Mouse (Mus musculus) ES-E14 (cell line): Measurements from ENCODE around the gene Eef1a2. TPM values are rescaled to one million over a fixed set of nuclear protein-coding genes. Genes with fewer than 3 reads are reported as not detected.

ENCODE experiments used
- DNase-seq: peaks from one replicate; pipeline ENCODE4 v3.0.0-alpha.2; 2013; ENCODE audit warnings: low read depth, low spot score
- H3K27ac ChIP-seq: 2 replicates; pipeline ENCODE4 v1.5.1; 2012; ENCODE audit warnings: low read depth, mild to moderate bottlenecking, low read length, moderate library complexity, mixed read lengths; ENCODE audit not compliant: poor library complexity, insufficient read depth, severe bottlenecking
- H3K36me3 ChIP-seq: 2 replicates; pipeline ENCODE4 v1.6.1; 2012; ENCODE audit warnings: mild to moderate bottlenecking, low read length, moderate library complexity, mixed read lengths; ENCODE audit not compliant: control insufficient read depth, poor library complexity, insufficient read depth, severe bottlenecking
- H3K4me1 ChIP-seq, 2 experiments: fragments of 150-350 bp in 1 of 2; sonication (generic) in 1 of 2; 2 replicates each; pipeline ENCODE4 v1.6.1; 2012; ENCODE audit warnings: low read length in 2 of 2, mild to moderate bottlenecking in 1 of 2, mixed read lengths in 1 of 2; ENCODE audit not compliant: control insufficient read depth in 2 of 2, insufficient read depth in 2 of 2, poor library complexity in 1 of 2
- H3K4me3 ChIP-seq, 2 experiments: fragments of 150-350 bp in 1 of 2; sonication (generic) in 1 of 2; 2 replicates each; pipeline ENCODE4 v1.5.1; 2012; ENCODE audit warnings: low read length in 2 of 2, low read depth in 1 of 2, mild to moderate bottlenecking in 1 of 2, mixed read lengths in 1 of 2; ENCODE audit not compliant: insufficient read depth in 1 of 2, poor library complexity in 1 of 2, severe bottlenecking in 1 of 2
- H3K9ac ChIP-seq: 2 replicates; pipeline ENCODE4 v1.6.1; 2012; ENCODE audit warnings: low read depth, mild to moderate bottlenecking, low read length, mixed read lengths; ENCODE audit not compliant: poor library complexity, insufficient read depth, severe bottlenecking
- H3K9me3 ChIP-seq: fragments of 150-350 bp; sonication (generic); 2 replicates; pipeline ENCODE4 v1.6.1; 2012; ENCODE audit warnings: low read depth, mild to moderate bottlenecking, low read length; ENCODE audit not compliant: control insufficient read depth, insufficient read depth
- CHD2 ChIP-seq: IDR thresholded peaks from 2 replicates; pipeline ENCODE4 v1.6.1; 2014; ENCODE audit warnings: mild to moderate bottlenecking, low read depth, low read length, inconsistent platforms
- HCFC1 ChIP-seq: IDR thresholded peaks from 2 replicates; pipeline ENCODE4 v1.6.1; 2012; ENCODE audit warnings: low read length, inconsistent platforms, borderline replicate concordance; ENCODE audit not compliant: insufficient read depth
- MAFK ChIP-seq: IDR thresholded peaks from 2 replicates; pipeline ENCODE4 v1.6.1; 2014; ENCODE audit warnings: mild to moderate bottlenecking, low read depth, low read length, inconsistent platforms; ENCODE audit not compliant: insufficient read depth
- ZC3H11A ChIP-seq: IDR thresholded peaks from 2 replicates; pipeline ENCODE4 v1.6.1; 2012; ENCODE audit warnings: low read depth, mild to moderate bottlenecking, inconsistent platforms, low read length, borderline replicate concordance
- ZNF384 ChIP-seq: IDR thresholded peaks from 2 replicates; pipeline ENCODE4 v1.6.1; 2012; ENCODE audit warnings: low read depth, low read length, inconsistent platforms
- in situ Hi-C, 2 experiments: fragments of 600-800 bp; cut with MboI; formaldehyde crosslinking; loops; one replicate each; pipeline ENCODE4 v1.15.1; 2025; ENCODE audit warnings: low sequenced_read_pairs in 2 of 2, inconsistent platforms in 1 of 2; ENCODE audit not compliant: unreplicated experiment in 2 of 2
- total RNA-seq: library from RNA; depleted of rRNA; stranded (reverse); fragments of 300-350 nt; gene quantifications from 2 replicates; pipeline ENCODE4 v1.2.3, GENCODE M21; 2012; rRNA removed

The Eef1a2 gene
- total RNA-seq, 1 experiment, result 0.76 TPM

GRCm38 (mm10) chr2:181102161-181102560 lies 54.7 kb downstream of the Eef1a2 start:
- no peak overlapping the region for H3K27ac ChIP-seq
- no peak for DNase-seq
- H3K4me1 ChIP-seq, result peaks cover 0 to 3% of the 10 kb centered on the region in 2 experiments; a peak in 1 of 4 replicates
- H3K9me3 ChIP-seq, result no peaks in the 10 kb centered on the region
- in situ Hi-C loops, result no loop called here
- H3K9ac ChIP-seq, result no peak overlapping the region
- H3K36me3 ChIP-seq, result no peaks in the 10 kb centered on the region
- no peak overlapping the region for H3K4me3 ChIP-seq
- TF ChIP-seq ZNF384, result no peak
- TF ChIP-seq HCFC1, result no peak
- TF ChIP-seq MAFK, result no peak
- no peak for TF ChIP-seq CHD2

GRCm38 (mm10) chr2:181101626-181102025 lies 55.2 kb downstream of the Eef1a2 start:
- in situ Hi-C loops, result no loop called here
- no peak overlapping the region for H3K4me3 ChIP-seq
- no peaks in the 10 kb centered on the region for H3K36me3 ChIP-seq
- TF ChIP-seq ZC3H11A, result no peak
- no peak for TF ChIP-seq CHD2
- TF ChIP-seq HCFC1, result no peak
- TF ChIP-seq ZNF384, result no peak
- no peak for TF ChIP-seq MAFK
- no peak overlapping the region for H3K9ac ChIP-seq
- no peak overlapping the region for H3K27ac ChIP-seq
- peaks cover 0 to 3% of the 10 kb centered on the region in 2 experiments; a peak in 1 of 4 replicates for H3K4me1 ChIP-seq
- no peak for DNase-seq
- no peaks in the 10 kb centered on the region for H3K9me3 ChIP-seq

GRCm38 (mm10) chr2:181100087-181100486 lies 56.7 kb downstream of the Eef1a2 start:
- H3K4me1 ChIP-seq, result peaks cover 0 to 3% of the 10 kb centered on the region in 2 experiments; a peak in 1 of 4 replicates
- H3K4me3 ChIP-seq, result no peak overlapping the region
- in situ Hi-C loops, result no loop called here
- no peak for TF ChIP-seq ZNF384
- no peak for TF ChIP-seq HCFC1
- no peak for TF ChIP-seq CHD2
- no peaks in the 10 kb centered on the region for H3K9me3 ChIP-seq
- DNase-seq, result no peak
- no peak overlapping the region for H3K27ac ChIP-seq
- H3K36me3 ChIP-seq, result no peaks in the 10 kb centered on the region
- no peak overlapping the region for H3K9ac ChIP-seq

Other genes starting within 250 kb of the Eef1a2 start
- 53.8 and 58.4 TPM in 2 replicates for gene Ythdf1, start 236.1 kb downstream of the Eef1a2 start, total RNA-seq
- gene Birc7, start 228.0 kb downstream of the Eef1a2 start, total RNA-seq, result 2.1 and 3.7 TPM in 2 replicates
- 7.8 and 12.4 TPM in 2 replicates for gene Nkain4, start 202.3 kb downstream of the Eef1a2 start, total RNA-seq
- 46.7 and 55.0 TPM in 2 replicates for gene Arfgap1, start 189.8 kb downstream of the Eef1a2 start, total RNA-seq
- gene Col20a1, start 170.5 kb downstream of the Eef1a2 start, total RNA-seq, result 0.80 and 0.90 TPM in 2 replicates
- gene Chrna4, start 113.5 kb downstream of the Eef1a2 start, total RNA-seq, result 0.71 and 0.90 TPM in 2 replicates
- 4.6 and 11.6 TPM in 2 replicates for gene Kcnq2, start 21.7 kb downstream of the Eef1a2 start, total RNA-seq
- 67.1 and 71.8 TPM in 2 replicates for gene Ppdpf, start 30.2 kb upstream of the Eef1a2 start, total RNA-seq
- gene Ptk6, start 45.8 kb upstream of the Eef1a2 start, total RNA-seq, result 0.11 and 0.22 TPM in 2 replicates
- 0.67 and 0.79 TPM in 2 replicates for gene Srms, start 56.2 kb upstream of the Eef1a2 start, total RNA-seq
- 0.21 TPM in 1 of 2 replicates, not detected in the other for gene Fndc11, start 63.0 kb upstream of the Eef1a2 start, total RNA-seq
- 2.2 and 3.4 TPM in 2 replicates for gene Helz2, start 85.0 kb upstream of the Eef1a2 start, total RNA-seq
- 15.2 and 16.4 TPM in 2 replicates for gene Gmeb2, start 131.0 kb upstream of the Eef1a2 start, total RNA-seq
- 7.9 and 8.6 TPM in 2 replicates for gene Stmn3, start 157.5 kb upstream of the Eef1a2 start, total RNA-seq
- gene Rtel1, start 162.7 kb upstream of the Eef1a2 start, total RNA-seq, result 133 and 209 TPM in 2 replicates
- gene Zgpat, start 207.9 kb upstream of the Eef1a2 start, total RNA-seq, result 43.5 and 61.3 TPM in 2 replicates
- gene Arfrp1, start 208.4 kb upstream of the Eef1a2 start, total RNA-seq, result 32.8 and 36.3 TPM in 2 replicates
- 30.8 and 48.9 TPM in 2 replicates for gene Lime1, start 223.1 kb upstream of the Eef1a2 start, total RNA-seq